Mouse (Mus musculus): ENCODE results near the gene Amigo2.
"Not testable (repeated sequence)": the region's sequence is repeated elsewhere in the genome, so short reads cannot be mapped to it uniquely, and the experiment has no call there.

Amigo2 gene

DNA sequence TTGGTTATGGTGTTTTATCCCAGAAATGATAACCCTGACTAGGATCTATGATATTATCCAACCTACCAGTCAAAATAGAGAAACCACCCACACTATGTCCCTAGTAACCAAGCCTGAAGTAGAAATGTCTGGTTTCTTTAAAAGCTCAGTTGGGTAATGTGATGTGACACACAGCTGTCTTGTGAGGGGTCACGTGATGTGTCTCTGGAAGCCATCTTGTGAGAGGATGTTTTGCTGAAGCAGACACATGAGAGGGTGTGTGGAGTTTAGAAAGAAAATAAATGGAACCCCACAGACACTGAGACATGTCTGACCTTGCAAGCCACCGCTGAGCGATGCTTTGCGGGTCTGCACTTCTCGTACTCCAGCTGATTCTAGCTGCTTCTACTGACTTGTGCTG lies 30.2 kb downstream of the Amigo2 start:
- DNase-seq (ENCODE audit: low spot score), result no peak

DNA sequence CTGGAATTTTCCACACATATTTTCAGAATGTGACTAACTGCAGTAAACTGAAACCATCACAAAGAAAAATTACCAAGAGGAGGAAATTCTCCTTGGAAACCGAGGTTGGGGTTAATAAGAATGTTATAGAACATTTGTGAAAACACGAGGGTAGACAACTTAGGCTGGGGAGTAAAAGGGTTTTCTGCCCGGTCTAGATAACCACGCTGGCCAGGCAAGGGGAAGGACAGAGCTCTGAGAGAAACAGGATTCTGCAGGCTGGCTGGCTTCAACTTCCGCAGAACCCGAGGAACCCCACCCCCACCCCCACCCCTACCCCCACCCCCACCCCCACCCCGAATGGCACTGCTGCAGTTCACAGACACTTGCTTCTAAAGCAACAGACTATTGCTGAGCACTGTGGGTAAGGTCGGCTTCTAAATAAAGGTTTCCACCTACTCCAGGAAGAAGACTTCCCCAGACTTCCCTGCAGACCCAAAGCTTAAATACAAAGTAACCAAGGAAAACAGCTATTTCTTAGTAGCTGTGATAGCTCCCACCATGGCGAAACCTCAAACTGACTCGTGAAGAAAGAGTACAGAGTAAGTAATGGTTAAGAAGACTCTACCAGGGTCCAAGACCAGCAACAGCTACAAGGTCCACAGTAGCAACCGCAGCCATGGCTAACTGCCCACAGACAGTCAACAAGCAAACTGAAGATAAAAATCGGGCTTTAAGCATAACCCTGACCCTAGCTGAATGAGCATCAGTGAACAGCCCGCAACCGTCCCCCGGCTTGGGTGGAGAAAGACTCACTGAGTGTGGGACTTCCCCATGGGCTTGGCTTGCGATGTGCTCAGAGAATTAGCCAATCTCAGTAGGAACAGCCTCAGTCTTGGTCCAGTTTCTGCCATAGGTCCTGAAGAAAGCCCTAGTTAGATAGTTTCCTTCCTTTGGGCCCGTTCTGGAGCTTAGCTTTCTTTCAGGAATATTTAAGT lies 34.3 kb downstream of the Amigo2 start:
- no peak for DNase-seq (ENCODE audit: low spot score)

DNA sequence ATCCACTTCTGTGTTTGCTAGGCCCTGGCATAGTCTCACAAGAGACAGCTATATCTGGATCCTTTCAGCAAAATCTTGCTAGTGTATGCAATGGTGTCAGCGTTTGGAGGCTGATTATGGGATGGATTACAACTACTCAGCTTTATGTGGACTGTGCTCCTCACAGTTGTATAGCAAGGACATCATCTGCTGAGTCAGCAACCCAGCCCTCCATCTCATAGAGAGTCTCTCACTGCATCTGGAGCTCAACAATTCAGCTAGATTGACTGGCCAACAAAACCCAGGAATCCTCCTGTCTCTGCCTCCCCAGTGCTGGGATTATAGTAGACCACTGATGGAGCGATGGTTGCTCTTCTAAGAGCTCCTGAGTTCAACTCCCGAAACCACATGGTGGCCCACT lies 37.3 kb downstream of the Amigo2 start:
- not testable (repeated sequence) for DNase-seq (ENCODE audit: low spot score)

DNA sequence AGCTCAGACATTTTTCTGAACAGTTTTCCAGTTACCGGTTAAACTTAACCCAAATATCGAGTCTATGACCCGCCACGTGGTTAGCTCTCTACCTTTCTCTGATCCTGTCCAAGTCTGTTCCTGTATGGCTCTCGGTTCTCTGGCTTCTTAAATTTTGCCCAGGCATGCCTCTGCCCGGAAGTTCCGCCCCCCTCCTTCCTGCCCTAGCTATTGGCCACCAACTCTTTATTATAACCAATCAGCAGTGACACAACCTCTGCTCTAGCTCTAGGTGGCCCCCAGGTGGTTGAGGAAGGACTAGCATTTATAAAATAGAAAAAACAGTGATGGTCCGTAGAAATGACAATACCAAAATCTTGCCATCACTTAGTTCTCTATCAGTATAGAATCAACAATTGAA lies 40.6 kb downstream of the Amigo2 start:
- no peak for DNase-seq (ENCODE audit: low spot score)

DNA sequence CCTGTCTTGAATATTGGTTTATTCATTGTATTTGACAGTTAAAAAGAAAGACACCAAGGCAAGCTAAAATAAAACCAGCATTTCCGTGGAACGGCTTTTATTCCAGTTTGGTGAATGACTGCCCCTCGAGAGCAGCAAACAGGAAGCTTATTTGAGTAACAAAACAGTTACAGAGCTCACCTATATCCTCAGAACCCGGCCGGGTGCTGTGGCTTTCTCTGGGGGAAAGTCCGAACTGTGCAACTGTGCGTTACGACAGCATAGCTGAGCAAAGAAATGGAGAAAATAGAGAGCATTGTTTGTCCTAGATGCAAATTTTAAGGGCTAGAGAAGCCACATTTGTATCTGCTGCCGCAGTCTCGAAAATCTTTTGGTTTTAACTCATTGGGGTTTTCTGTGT lies 41.3 kb downstream of the Amigo2 start:
- no peak for DNase-seq (ENCODE audit: low spot score)

DNA sequence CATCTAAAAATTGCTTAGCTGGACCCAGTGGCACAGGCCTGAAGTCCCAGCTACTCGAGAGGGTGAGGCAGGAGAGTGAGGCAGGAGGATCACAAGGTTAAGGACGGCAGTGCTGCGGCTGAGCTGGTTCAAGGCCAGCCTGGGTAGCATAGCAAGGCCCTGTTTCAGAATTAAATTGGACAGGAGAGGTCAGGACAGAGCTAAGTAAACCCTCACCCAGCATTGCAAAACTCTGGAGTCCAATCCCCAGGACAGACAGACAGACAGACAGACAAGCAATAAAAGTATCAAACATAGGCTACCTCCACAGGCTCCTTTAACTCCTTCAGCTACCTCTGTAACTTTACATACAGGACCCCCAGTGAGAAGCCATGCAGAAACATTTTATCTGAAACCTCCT lies 42.2 kb downstream of the Amigo2 start:
- DNase-seq (ENCODE audit: low spot score), result no peak

DNA sequence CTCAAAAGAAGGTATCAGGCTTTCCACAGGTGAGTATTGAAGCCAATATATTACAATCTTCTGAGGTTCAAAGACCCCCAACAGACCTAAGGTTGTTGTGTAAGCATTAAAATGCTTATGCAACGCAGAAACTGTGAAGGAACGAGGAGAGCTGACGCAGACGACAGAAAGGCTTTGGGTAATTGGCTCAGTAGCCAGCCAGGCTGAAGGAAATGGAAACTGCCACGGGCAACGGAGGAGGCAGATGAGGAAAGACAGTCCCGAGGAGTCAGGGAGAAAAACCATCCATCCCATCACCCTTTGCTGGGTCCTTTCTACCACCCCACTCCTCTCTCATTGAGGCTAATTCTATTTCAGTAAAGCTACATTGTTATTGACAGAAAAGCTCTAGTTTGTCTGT lies 50.4 kb downstream of the Amigo2 start:
- no peak for DNase-seq (ENCODE audit: low spot score)

DNA sequence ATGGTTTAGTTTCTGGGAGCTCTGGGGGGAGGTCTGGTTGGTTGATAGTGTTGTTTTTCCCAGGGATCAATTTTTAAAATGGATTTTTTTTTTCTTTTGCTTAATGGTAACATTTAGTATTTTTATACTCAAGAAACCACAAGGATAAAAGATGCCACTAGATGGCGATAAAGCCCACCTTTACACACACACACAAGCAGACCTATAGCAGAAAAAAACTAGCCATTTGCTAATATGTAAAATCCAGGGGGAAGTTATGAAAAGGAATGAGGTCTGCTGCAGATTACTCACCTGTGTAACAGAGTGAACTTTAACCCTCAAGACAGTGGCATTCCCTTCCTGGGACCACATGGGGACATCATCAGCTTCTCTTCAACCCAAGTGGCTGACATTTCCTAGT lies 51.5 kb downstream of the Amigo2 start:
- DNase-seq (ENCODE audit: low spot score), result peak; percentile 32
